Mouse (Mus musculus) kidney, adult 2 months (tissue): ENCODE data around the gene Smad1.

Experiments used
- CTCF ChIP-seq: fragments of 200-500 bp; conservative IDR thresholded peaks from 2 replicates; pipeline ENCODE4 v1.5.1; 2011; ENCODE audit warnings: low read depth, mild to moderate bottlenecking, control low read depth, low read length, moderate library complexity, mixed read lengths; ENCODE audit not compliant: insufficient read depth, insufficient read length
- POLR2A ChIP-seq: fragments of 200-500 bp; IDR thresholded peaks from one replicate; pipeline ENCODE4 v1.6.1; 2011; ENCODE audit warnings: low read depth, low read length, control low read depth

- no peak for TF ChIP-seq CTCF
- no peak for TF ChIP-seq POLR2A
These were observed 2.4 kb downstream of the Smad1 start for GRCm38 (mm10) chr8:79396911-79397310.
